Mouse (Mus musculus): ENCODE results near the gene Abca6.

Abca6 gene

DNA sequence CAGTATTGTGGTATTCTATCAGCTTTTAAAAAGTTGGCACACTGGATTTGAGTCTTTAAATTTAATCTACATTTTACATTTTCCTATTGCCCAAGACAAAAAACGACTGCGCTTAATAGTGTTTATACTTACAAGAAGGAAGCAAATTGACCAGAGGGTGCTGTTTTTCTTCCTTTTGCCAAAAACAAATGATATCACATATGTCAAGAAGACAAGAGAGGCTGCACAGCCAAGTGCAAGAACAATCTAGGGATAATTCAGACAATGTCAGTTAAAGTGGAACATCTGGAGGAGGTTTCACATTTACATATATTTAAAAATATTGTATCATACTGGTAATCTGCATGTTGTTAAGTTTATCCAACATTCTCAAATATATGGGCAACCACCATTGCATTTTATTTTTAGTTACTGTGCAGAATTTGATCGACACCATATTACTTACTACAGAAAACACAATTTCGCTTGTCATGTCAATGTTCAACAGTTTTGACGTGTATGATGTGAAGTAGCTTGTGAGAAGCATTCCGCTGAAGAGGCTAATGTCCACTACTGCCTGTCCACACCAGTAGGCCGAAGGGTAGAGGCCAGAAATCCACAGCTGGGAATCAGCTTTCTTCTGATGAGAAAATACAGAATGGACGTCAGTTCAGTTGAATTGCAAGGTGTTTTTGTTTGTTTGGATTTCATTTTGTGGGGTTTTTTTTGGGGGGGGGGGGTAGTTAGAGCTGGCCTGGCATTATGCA lies 54.8 kb downstream of the Abca6 start:
- DNase-seq (ENCODE audit: low spot score): no peak

DNA sequence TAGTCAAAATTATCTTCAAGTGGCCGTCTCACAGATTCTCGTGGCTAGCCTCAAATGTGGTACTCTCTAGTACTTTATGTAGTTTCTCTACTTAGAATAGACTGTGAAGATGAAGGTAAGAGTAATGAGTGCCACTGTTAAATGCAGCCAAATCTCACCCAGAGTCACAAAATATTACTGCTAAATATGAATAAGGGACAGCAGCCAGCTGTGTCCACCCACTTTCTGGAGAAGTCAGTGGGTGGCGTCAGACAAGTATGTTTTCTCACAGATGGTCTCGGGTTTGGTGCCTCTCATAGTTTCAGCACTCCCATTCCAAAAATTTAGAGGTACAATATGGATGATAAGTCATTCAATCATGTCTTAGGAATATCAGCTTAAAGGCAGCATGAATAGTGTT lies 56.3 kb downstream of the Abca6 start:
- no peak for DNase-seq (ENCODE audit: low spot score)

DNA sequence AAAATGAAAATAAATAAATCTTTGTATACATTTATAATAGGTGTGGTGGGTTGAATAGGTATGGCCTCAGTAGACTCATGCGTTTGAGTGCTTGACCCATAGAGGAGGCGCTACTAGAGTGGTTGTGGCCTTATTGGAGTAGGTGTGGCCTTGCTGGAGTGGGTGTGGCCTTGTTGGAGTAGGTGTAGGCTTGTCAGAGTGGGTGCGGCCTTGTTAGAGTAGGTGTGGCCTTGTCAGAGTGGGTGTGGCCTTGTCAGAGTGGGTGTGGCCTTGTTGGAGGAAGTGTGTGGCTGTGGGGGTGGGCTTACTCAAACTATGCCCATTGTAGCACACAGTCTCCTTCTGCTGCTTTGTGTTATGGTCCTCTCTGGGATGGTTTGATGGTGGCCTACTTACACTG lies 80.4 kb downstream of the Abca6 start:
- DNase-seq (ENCODE audit: low spot score): no peak

DNA sequence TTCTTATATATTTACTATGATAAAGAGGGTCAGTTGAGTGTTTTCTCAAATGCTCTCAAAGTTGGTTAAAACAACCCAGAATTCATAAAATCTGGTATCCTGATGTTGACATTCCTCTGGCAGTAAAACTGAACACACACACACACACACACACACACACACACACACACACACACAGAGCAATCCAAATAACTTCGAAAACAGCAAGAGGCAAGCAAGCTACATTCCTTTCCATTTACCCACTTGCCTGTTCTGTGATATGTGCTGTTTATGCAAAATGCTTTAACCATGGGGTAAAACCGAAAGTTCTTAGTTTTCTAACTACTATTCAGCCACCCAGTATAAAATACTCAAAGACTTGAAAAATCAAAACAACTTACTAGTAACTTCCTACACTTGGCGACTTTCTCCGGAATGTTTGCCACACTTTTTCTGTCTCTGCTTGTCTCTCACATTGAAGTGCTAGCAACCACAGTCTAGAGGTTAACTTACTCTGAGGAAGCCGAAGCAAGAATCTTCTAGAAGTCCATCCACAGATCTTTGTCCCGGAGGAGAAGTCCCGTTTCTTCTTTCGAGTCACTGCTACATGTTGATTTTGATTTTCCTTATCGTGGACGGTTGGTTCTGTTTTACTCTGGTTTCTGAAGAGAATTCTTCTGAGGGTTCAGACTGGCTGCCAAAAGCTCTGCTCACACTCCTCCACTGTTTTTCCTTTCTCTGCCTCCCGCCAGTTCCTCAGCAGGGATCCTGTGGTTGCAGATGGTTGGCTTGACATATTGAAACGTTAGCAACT lies 83.9 kb downstream of the Abca6 start, which contains the start of gene Abca9:
Abca9 (minus strand) TSS at position 738 of the 793 bp plus-strand sequence.
- no peak for DNase-seq (ENCODE audit: low spot score)

DNA sequence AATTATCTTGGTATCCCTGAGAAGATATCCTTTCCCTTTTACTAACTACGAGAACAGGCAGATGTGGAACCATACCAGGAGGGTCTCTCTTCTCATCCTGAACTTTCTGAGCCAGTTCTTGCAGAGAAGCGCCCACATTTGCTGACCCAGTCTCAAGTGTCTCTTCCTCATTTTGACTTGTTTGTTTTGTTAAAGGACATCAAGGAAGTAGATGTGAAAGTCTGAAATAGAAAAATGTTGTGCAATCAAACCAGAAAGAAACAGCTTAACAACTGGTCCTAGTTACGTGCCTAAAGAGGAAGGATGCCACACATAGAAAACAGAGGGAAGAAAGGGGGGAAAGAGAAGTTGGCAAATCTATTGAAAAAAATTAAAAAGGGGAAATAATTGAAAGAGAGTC lies 85.8 kb downstream of the Abca6 start:
- no peak for DNase-seq (ENCODE audit: low spot score)

DNA sequence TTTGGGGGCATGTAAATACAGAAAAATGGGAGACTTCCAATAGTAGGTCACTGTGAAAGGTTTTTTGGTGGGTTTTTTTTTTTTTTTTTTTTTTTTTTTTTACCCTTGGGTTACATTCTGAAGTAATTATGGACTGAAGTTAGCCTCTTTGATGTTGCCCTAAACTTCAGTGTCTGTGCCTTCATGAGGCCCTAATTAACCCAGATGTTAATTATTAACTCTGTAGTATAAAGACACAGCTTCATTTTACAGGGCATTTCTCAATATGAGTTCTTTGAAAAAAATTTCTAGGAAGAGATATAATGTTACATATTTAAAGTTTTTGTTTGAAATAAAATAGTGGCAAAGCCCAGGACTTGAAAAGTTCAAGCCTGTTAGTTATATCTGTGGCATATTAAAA lies 86.2 kb downstream of the Abca6 start:
- no peak for DNase-seq (ENCODE audit: low spot score)

DNA sequence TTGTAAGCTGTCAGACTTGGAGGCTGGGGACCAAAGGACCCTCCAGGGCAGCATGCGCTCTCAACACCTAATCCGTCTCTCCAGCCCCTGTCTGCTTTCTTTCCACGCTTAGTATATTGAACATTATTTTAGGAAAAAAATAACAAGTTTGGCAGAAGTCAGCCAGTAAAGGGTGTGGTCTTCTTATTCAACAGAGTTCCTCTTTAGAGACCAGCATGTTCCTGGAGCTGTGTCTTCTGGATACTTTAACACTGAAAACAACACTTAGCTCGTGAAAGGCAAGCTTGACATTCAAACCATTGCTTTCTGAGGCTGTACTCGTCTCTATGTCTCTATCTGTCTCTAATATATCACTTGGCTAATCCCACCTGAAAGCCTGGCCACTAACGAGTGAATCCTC lies 94.5 kb downstream of the Abca6 start:
- DNase-seq (ENCODE audit: low spot score): no peak

DNA sequence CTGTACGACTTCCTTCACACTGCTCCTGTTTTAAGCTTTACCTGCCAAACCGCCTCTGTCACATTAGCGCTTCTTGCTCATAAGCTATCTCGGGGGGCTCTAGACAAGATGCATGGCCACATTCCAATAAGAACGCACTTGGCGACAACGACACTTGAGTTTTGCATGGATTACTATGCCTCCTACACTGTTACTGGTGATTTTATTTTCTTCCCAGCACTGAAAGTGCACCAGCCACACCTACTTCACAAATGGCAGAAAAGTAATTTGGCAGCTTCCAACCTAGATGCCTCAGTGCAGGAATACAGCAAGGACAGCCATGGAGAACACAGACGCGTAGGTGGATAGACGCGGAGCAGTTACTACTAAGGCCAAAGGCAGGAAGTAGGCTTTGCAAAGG lies 95.6 kb downstream of the Abca6 start:
- no peak for DNase-seq (ENCODE audit: low spot score)

DNA sequence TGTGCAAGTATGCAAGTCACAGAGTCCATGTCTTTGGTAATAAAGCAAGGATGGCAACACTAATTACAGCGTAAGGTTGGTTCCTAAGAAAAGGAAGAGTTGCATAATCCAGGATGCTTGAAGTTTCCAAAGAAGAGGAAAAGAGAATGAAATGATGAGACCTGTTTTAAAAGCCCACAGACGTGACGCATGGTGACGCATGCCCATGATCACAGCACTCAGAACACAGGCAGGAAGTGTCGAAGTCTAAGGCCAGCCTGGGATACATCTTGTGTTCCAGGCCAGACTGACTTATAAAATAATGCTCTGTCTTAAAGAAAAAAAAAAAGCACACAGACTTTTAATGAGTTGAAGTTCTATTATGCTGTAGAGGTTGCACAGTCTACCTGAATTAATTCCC lies 103.9 kb downstream of the Abca6 start:
- no peak for DNase-seq (ENCODE audit: low spot score)

DNA sequence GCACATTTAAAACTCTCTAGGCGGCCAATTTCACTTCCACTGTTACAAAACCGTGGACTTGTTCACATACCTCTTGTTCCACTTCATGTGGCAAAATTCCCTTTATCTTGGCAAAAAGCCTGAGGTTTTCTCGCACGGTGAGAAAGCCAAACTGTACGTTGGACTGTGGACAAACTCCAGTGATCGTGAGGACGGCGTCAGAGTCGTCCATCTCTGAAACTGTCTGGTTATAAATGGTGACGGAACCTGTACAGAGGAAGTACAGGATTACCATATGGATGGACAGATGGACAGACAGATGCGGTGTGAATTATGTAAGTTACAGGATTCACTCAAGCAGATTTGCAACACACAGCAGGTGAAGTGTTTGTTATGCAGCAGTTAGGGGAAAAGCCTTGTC lies 106.2 kb downstream of the Abca6 start:
- no peak for DNase-seq (ENCODE audit: low spot score)

DNA sequence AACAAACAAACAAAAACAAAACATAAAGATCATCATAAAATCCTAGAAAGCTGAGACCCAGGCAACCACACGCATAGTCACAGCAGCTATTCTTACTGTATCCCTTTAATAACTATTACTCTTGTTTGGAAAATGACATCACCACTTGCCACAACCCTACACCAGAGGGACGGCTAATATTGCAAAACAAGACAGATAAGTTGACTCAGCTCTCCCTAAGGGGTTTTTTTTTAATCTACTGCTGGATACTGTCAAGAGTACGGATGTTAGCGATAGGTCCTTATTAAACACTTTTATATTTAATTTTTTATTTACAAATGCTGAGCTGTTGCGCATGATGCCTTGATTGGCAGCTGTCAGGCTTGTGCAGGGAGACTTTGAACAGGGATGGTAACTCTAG lies 120.8 kb downstream of the Abca6 start:
- DNase-seq (ENCODE audit: low spot score): no peak
